Mouse (Mus musculus): Measurements from ENCODE around the gene Ctag2.

Ctag2 gene

DNA sequence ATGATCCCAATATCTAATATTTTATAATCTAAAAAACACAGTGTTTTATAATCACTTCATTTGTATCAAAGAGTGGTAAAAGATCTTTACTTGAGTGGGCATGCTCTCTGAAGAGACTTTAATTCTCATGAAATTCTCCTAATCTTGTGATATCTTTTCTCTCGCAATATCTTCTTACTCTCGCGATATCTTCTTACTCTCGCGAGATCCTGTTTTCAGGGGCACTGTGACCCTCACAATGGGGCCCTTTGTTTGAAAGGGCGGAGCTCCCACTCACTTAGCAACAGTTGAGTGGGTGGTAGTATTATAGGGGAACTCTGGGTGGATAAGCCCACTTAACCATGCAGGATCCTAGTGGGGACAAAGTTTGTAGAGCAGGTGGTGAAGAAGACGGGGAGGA, at the start of gene Ctag2:
TSS of gene Ctag2 (plus strand) at position 301 of the 400 bp plus-strand sequence.
- no peak for DNase-seq

All from thymus, postnatal 14 days (tissue).